Comparison of ENCODE assay signal across 24 mouse cellular contexts in genomic region chr6:30248708-30249107, GRCm38 (mm10). TPM values are rescaled to one million over a fixed set of nuclear protein-coding genes. Genes with fewer than 3 reads are reported as not detected.
A peak's percentile ranks its signal among the peaks of the same experiment; 100 is the strongest.
DNase-seq lines count a peak whose midpoint lies in the region; ATAC-seq and TF ChIP-seq lines count a peak whose summit lies in the region.
"Had no signal": no experiment of that assay in that cellular context is flagged by ENCODE, and none has a peak within 500 bp of the region (broad histone marks: within the 10 kb centered on the region; RNA-seq: fewer than 3 reads in every experiment).

No protein-coding gene starts in this region.

- no peak for TF ChIP-seq CTCF in layer of hippocampus, adult 2 months (conservative IDR thresholded peaks at IDR 0.05)

- peaks cover 18% of the 10 kb centered on the region for H3K4me1 ChIP-seq in heart, embryonic 12.5 days (replicated peaks)
- H3K4me1 ChIP-seq in heart, embryonic 11.5 days (ENCODE audit: control insufficient read depth, insufficient read depth, low read length), result peaks cover 3% of the 10 kb centered on the region; the same call in 1 of the 2 replicates
- H3K4me1 ChIP-seq: forebrain, embryonic 10.5 days; hindbrain, embryonic 15.5 days; intestine, embryonic 15.5 days; limb, embryonic 12.5 days; lung, embryonic 15.5 days had no signal

- H3K9ac ChIP-seq in heart, embryonic 12.5 days, result no peak overlapping the region
- H3K9ac ChIP-seq in heart, embryonic 11.5 days (ENCODE audit: low read depth, low read length), result no peak overlapping the region
- H3K9ac ChIP-seq: hindbrain, embryonic 15.5 days; intestine, embryonic 15.5 days; limb, embryonic 12.5 days; liver, embryonic 14.5 days; lung, embryonic 15.5 days had no signal

- DNase-seq in layer of hippocampus, adult 2 months (ENCODE audit: low spot score in 2 of 2), result no peak
- no peak for DNase-seq in layer of hippocampus, adult 8-10 months (ENCODE audit: low spot score in 2 of 2)
- DNase-seq in urinary bladder, postnatal 14 days (ENCODE audit: low spot score), result peak; percentile 34
- DNase-seq in urinary bladder, postnatal 4 days (ENCODE audit: low spot score in 2 of 2), result no peak
- no peak for DNase-seq in kidney, postnatal 25 days
- DNase-seq: adrenal gland, adult 8-10 months; cerebellum, postnatal 36 days; embryo, embryonic 11 days; gastrocnemius, postnatal 36 days; kidney, adult 8-10 months; kidney, postnatal 10 days; thymus, adult 2 months; thymus, postnatal 4 days had no signal

- H3K36me3 ChIP-seq in heart, embryonic 12.5 days, result peaks cover 25% of the 10 kb centered on the region
- peaks cover 11% of the 10 kb centered on the region for H3K36me3 ChIP-seq in heart, embryonic 11.5 days (ENCODE audit: control insufficient read depth, insufficient read depth, low read length)
- H3K36me3 ChIP-seq: intestine, embryonic 15.5 days had no signal

- 79% methylated on average over 3 of the region's 3 CpGs for WGBS in heart, embryonic 12.5 days
- WGBS in heart, embryonic 11.5 days (ENCODE audit: insufficient replicate concordance), result 80% methylated on average over 3 of the region's 3 CpGs

- H3K27me3 ChIP-seq in heart, embryonic 12.5 days (replicated peaks), result no peaks in the 10 kb centered on the region
- no peaks in the 10 kb centered on the region for H3K27me3 ChIP-seq in heart, embryonic 11.5 days (ENCODE audit: control insufficient read depth, insufficient read depth, low read length)
- H3K27me3 ChIP-seq: hindbrain, embryonic 15.5 days; intestine, embryonic 15.5 days; limb, embryonic 12.5 days; lung, embryonic 15.5 days had no signal

- H3K27ac ChIP-seq in heart, embryonic 12.5 days (ENCODE audit: poor library complexity, severe bottlenecking), result 0 out of 2 replicates have a peak overlapping the region, but pooled peaks have one; percentile 9
- H3K27ac ChIP-seq in heart, embryonic 11.5 days (ENCODE audit: low read depth, low read length), result no peak overlapping the region
- peak overlapping the region; percentile 46; the same call in 1 of the 2 replicates for H3K27ac ChIP-seq in layer of hippocampus, adult 2 months
- H3K27ac ChIP-seq: forebrain, embryonic 10.5 days; hindbrain, embryonic 15.5 days; intestine, embryonic 15.5 days; limb, embryonic 12.5 days; liver, embryonic 14.5 days; lung, embryonic 15.5 days; stomach, postnatal 0 days had no signal

- H3K4me3 ChIP-seq in heart, embryonic 12.5 days, result no peak overlapping the region
- no peak overlapping the region for H3K4me3 ChIP-seq in heart, embryonic 11.5 days (ENCODE audit: low read depth, low read length)
- no peak overlapping the region for H3K4me3 ChIP-seq in layer of hippocampus, adult 2 months
- H3K4me3 ChIP-seq: forebrain, embryonic 10.5 days; hindbrain, embryonic 15.5 days; intestine, embryonic 15.5 days; limb, embryonic 12.5 days; lung, embryonic 15.5 days had no signal

- no peak overlapping the region for H3K4me2 ChIP-seq in heart, embryonic 12.5 days
- no peak overlapping the region for H3K4me2 ChIP-seq in heart, embryonic 11.5 days
- H3K4me2 ChIP-seq: hindbrain, embryonic 15.5 days; intestine, embryonic 15.5 days; limb, embryonic 12.5 days; lung, embryonic 15.5 days; midbrain, embryonic 11.5 days had no signal

- no peaks in the 10 kb centered on the region for H3K9me3 ChIP-seq in heart, embryonic 12.5 days (replicated peaks)
- no peaks in the 10 kb centered on the region for H3K9me3 ChIP-seq in heart, embryonic 11.5 days (replicated peaks; ENCODE audit: control insufficient read depth, low read length)
- H3K9me3 ChIP-seq: forebrain, embryonic 10.5 days; hindbrain, embryonic 15.5 days; intestine, embryonic 15.5 days; limb, embryonic 12.5 days; lung, embryonic 15.5 days had no signal

- no peak for ATAC-seq in heart, embryonic 12.5 days (ENCODE audit: insufficient number of reproducible peaks, low FRiP score)
- ATAC-seq in heart, embryonic 11.5 days (replicated peaks; ENCODE audit: insufficient number of reproducible peaks, low FRiP score, low TSS enrichment), result no peak
- ATAC-seq: forebrain, embryonic 16.5 days; intestine, embryonic 15.5 days had no signal

RNA-seq across cellular contexts. Expression of gene Ube2h, which starts 55.6 kb away (rescaled TPM):
- 69.3 and 70.9 TPM in 2 replicates for polyA plus RNA-seq in heart, embryonic 12.5 days (2016; fragmentation: Nextera tagmentation; extraction: Ambion mirVana)
- 58.4 and 60.9 TPM in 2 replicates for polyA plus RNA-seq in heart, embryonic 11.5 days (2014; fragmentation: Nextera tagmentation; extraction: Ambion mirVana)
- total RNA-seq in layer of hippocampus, adult 2 months (2021), result 10 to 100 TPM; 87.9 to 88.1 TPM
- total RNA-seq in layer of hippocampus, adult 8-10 months (2022), result 10 to 100 TPM; 81.4 to 88.7 (median 86.1) TPM
